Mouse (Mus musculus) heart, postnatal 10 days (tissue): Measurements from ENCODE around the gene Cald1. TPM values are rescaled to one million over a fixed set of nuclear protein-coding genes. Genes with fewer than 3 reads are reported as not detected.

Experiments used
- DNase-seq, 2 experiments: peaks; one replicate each; pipeline ENCODE4 v3.0.0; 2021
- intact Hi-C: fragments of 180-260 bp; cut with DNase I; formaldehyde crosslinking; loops from one replicate; pipeline ENCODE4 v1.15.1; 2025
- total RNA-seq, 2 experiments: library from RNA; stranded (reverse); gene quantifications; 2 replicates each; pipeline ENCODE4 v1.2.3; 2021

The Cald1 gene
- total RNA-seq, 2 experiments from 2014 or later, result 88.0 to 92.1 TPM

DNA sequence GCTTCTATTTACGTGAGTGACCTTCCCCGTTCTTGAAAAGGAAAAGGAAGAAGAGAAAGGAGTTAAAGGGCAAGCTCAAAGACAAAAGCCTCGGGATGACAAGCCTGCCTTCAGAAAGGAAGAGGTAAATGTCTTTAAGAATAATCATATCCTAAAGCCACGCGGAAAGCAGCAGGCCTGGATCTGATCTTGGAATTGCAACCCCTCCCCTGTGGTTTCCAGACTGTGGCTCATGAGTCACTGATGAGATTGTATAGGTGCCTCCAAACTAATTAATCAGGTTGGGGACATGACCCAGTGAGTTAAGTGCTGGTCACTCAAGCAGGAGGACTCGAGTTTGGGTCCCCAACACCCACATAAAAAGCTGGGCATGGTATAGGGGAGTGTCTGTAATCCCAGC is 149.5 kb downstream of the Cald1 start:
- no peak for DNase-seq
- intact Hi-C loops, result no loop called here

DNA sequence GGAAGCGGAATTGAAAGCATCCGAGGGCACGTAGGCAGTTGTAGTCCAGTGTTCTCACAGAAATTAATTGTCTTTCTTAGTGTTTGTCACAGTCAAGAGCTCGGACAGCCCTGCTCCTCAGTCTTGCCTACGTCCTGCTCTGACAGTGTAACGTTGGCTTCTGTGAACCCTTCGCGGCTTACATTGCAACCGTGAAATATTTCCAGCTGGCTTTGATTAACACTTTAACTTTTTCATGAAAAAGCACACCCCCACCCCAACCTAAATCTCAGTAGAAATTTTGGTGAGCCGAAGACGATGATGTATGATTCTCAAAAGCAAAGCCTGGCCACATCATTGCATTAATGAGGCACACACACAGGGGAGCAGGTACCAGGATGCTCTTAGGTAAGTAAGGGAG is 150.3 kb downstream of the Cald1 start:
- no peak for DNase-seq
- intact Hi-C loops, result no loop called here

DNA sequence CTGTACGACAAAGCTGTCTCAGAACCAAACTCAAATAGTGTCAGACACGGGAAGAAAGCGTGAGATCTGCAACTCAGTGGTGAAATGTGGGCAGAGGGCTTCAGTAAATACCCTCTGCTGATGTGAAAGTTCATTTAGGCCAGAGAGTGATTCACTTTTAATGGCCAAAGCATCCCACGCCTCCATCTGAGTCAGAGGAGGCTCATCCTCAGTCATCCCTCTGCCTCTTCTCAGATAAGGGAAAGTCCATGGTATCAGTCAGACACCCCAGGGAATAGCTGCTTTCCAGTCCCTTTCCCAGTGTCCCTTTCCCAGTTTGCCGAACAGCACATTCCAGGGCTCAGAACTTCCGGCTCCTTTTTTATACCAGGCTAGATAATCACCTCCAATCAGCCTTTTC is 151.2 kb downstream of the Cald1 start:
- no peak for DNase-seq
- intact Hi-C loops, result no loop called here

DNA sequence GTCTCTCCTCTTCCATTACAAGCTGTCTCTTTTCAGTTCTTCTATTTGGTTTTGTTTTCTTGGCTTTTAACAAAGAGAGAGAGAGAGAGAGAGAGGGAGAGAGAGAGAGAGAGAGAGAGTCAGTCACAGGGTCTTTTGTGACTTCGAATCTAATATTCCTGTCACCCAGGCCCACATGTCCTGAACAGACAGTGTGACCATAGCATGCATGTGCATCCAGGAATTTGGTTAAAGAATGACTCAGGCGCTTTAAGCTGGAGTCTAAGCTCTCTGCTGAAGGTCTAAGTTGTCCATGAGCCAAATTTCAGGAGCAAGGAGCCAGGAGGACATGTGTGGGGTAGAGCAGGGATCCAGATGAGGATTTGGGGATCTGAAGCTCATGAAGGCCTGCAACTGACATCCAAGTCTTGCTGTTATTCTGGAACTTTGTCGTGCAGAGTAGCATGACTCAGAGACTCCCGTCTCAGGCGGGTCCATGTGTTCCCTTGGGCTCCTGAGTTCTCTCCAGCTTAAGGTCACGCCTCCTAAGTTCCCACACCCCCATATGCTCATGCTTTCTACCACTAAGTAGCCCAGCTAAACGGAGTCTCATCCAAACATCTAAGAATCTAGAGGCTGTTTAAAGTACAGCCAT is 152.3 kb downstream of the Cald1 start:
- DNase-seq, result peak; percentile 55 to 59
- intact Hi-C loops, result loop anchor here (5.0 to 10.0 kb wide), 5 partner anchors 43 to 396 kb away; partner anchors contain the start of genes Akr1b8 and Cald1

DNA sequence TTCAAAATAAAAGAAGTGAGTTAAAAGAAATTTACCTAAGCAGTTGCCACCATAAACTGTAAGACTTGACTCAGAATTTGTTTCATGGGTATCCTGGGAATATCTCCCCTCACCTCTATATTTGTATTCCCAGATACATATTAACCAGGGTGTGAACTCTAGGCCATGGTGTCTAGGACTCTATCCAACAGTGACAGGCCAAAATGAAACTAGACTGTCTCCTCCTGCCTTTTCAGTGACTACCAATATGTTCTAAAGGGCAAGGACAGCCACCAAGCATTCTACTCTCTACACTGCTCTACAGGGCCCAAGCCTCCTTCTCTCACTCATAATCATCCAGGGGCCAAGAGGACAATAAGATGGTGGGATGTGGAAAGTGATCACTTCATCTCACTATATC is 153.3 kb downstream of the Cald1 start:
- DNase-seq, result no peak
- intact Hi-C loops, result loop anchor here (5.0 to 10.0 kb wide), 5 partner anchors 44 to 397 kb away; partner anchors contain the start of genes Akr1b8 and Cald1

DNA sequence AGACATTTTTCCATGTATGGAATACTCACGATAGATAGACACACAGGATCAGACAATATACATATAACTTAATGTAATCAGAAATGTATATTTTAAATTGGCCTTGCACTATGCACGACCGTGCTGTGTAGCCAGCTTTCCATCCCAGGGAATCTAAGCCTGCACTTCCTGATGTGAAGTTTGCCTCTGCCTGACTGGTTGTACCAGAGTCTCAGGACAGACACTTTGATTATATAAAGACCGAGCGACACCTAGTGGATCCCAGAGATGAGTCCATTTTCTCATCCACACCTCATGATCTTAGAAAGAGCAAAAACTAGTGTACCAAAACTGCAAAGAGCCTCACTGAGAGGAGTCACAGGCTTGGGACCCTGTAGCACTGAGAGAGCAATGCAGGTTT is 156.1 kb downstream of the Cald1 start:
- DNase-seq, result peak; percentile 76 to 80
- intact Hi-C loops, result loop anchor here (1.0 to 10.0 kb wide), 7 partner anchors 47 to 400 kb away; partner anchors contain the start of genes Akr1b8 and Cald1

DNA sequence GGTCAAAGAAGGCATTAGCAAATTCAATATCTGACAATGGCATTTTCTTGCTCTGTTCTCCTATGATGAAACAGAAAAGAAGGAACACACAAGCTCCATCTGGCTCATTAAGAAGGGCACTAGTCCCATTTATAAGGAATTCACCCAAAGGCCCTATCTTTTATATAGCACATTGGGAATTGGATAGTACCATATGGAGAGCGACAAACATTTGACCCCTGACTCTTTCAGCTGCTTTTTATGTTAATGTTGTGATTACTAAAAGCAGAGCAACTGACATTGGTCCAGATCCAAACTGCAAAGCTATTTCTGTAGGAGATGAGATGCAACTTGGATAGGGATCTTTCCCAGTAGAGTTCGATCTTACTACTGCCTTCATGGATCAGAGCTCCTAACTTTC is 160.0 kb downstream of the Cald1 start:
- intact Hi-C loops, result loop anchor here (10.0 kb wide), 1 partner anchor 404 kb away; the partner anchor contains the start of gene Akr1b8
- DNase-seq, result no peak

DNA sequence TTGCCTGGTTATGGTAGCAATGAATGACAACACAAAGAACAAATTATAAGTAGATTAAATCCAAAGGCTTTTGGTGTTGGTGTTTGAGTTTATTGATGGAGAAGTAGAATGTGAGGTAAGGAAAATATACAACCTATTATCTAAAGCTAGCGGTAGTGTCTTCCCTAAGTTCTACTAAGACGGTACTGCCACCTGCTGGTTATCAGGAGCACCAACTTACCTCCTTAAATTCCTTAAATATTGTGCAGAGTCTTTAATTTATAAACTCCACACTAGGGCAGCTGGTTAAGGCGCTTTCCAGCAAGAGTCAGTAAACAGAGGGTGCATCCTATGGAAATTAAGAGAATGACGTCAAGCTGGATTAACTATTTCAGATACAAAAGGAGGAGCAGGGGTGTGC is 161.7 kb downstream of the Cald1 start:
- DNase-seq, result peak; percentile 49 to 72
- intact Hi-C loops, result loop anchor here (1.0 to 5.0 kb wide), 2 partner anchors 162 to 249 kb away; partner anchors contain the start of gene Stra8

DNA sequence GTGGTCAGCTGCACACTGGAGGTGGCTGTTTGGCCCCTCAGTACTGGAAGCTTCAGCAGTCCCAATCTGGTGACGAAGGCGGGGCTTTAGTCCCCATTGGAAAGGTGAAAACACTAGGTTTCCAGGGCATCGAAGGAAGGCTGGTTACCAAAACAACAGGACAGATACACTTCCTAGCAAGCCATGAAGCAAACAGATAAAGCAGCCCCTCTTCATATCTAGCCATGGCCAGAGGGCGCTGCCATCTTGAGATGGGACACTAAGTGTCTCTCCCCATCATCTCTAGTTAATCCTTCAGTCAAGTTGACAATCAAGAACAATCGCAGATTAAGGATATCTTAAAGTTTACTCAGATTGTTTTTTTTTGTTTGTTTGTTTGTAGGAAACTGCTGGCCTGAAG is 167.4 kb downstream of the Cald1 start:
- DNase-seq, result no peak
- intact Hi-C loops, result no loop called here

DNA sequence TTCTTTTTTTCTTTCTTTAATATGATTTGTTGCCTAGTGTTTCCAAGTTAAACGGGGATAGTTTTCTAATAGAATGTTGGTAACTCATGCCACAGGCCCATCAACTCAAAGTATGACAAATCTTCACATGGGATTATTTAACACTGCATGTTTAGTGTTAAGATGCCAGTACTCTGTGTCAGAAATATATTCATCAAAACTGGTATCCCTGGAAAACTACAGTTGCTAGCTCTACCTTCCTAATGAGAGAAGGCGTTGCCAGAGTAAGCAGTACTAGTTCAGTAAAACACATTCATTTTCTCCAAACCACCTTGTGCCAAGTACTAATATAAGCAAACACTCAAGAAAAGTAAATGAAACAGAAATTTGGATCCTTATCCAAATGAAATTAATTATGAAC is 171.7 kb downstream of the Cald1 start:
- intact Hi-C loops, result no loop called here
- DNase-seq, result no peak

DNA sequence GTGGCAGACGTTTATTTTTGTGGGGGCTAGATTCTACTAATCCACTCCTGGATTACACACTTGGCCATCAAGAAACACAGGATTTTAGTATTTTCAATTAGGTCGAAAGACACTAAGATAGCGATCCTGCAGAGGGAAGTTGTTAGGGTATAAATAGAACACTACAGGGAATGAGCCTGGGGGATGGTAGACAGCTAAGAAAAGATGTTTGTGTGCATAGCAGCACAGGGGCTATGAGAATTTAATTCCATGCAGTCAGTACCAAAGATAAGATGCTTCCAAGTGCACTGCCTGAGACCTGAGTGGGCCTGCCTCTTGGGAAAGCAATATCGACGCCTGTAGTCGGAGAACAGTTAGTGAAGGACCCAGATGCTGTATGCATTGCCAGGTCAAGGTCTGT is 172.2 kb downstream of the Cald1 start:
- no peak for DNase-seq
- intact Hi-C loops, result no loop called here

DNA sequence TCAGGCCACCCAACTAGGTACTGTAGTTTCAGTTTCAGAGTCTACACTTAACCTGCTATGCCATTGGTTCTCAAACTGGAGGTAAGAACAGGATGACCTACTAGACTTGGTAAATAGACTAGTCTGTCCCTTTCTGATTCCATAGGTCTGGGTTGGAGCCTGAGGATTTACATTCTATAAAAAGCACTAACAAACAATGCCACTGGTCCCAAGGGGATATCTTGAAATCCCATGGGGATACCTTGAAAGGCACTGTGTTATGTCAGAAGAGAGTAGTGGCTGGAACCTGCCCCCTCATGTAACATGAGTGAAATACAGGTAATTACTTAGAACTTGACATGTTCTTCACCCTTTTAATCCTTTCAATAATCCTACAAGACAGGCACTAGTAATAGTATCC is 178.1 kb downstream of the Cald1 start:
- DNase-seq, result no peak
- intact Hi-C loops, result no loop called here

DNA sequence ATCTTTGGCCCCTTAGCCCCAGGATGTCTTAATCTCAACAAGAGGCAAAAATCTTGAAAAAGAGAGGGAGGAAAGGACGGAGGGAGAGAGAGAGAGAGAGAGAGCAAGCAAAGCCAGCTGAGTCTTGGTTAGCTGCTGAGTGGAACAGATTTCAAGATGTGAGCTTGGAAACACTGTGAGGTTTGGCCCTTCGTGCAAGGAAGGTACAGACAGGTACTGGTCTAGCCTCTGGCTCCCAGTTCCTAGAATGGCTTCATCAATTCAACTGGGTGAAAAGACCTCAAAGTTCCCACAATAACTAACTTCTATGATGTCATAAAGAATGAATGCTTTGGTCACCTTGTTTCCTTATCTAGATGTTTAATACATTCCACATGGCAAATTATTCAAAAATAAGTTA is 178.8 kb downstream of the Cald1 start:
- intact Hi-C loops, result no loop called here

DNA sequence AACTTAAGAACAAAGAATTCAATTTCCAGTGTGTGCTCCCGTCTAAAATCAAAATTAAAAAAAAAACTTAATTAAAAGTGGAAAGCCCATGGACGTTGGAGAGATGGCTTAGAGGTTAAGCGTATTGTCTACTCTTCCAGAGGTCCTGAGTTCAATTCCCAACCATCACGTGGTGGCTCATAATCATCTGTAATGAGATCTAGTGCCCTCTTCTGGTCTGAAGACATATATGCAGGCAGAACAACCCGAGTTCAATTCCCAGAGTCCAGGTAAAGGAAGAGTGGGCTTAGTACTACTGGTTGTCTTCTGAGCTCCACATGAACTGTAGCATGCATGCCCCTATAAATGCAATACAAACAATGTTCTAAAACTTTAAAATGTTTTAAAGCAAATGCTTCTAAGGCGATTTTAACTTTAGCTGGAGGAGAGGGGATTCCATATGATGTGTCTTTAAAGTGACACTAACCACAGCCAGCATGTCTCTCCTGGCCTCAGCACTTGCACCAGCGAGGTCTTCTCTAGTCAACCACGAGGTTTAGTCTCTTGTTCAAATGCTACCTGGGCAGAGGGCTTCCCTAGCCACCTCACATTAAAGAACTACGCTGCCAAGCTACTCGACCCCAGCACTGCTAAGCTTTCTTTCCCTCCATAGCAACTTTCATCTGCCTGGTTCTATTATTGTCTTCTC is 179.8 kb downstream of the Cald1 start:
- intact Hi-C loops, result no loop called here
- no peak for DNase-seq

More for the DNA sequence above, 178.8 kb downstream of the Cald1 start:
- DNase-seq, result no peak

DNA sequence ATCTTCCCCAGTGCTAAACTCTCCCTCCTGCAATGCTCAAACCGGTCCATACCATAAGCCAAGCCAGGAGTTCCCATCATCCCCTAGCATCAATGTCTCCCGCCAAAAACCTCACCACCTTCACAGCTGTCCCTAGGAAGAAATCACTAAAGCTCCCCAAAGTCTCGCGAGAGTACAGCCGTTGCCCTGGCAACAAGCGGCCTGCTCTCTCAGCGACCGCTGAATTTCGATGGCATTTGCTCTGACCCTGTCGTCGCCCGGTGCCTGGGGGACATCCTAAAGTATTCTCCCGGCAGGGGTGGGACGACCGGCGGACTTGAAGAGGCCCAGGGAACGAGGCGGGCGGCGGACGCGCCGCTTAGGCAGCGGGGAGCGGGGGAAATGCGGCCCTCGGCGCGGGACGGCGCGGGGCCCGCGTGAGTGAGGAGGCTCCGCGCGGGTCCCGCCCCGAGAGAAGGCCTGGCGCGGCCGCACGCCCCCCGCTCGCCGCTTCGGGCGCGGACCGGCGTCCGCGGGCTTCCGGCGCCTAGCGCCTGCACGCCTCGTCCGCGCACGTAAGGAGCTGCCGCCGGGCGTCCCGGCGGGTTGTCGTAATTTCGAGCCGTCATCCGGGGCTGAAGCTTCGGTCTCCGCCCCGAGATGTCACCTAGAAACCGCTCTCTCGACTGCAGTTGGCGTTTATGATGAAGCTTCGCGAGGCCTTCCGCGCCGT is 182.1 kb downstream of the Cald1 start, which contains the start of gene Agbl3:
Gene Agbl3, plus strand, starts transcription at position 202 of the 712 bp plus-strand sequence.
- intact Hi-C loops, result loop anchor here (1.0 to 5.0 kb wide), 2 partner anchors 98 to 132 kb away; partner anchors contain the start of genes Cyren and Wdr91
- peak; percentile 97 to 99 for DNase-seq

DNA sequence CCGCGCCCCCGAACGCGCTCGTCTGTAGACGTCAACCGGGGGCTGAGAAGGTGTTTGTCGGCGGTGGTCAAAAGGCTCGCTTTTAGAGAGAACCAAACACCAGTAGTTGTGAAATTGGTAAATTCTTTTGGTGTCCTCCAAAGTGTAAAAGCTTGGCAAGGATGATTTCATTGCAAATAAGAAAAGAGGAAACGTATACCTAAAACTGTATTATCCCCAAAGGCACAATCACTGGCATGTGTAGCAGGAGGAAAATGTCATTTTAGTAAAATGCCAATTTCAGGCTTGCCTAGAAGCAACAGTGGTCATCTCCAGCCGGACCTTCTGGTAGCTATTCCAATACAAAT is 182.6 kb downstream of the Cald1 start:
- DNase-seq, result no peak
- intact Hi-C loops, result loop anchor here (1.0 to 5.0 kb wide), 3 partner anchors 84 to 131 kb away; partner anchors contain the start of genes Cyren and Wdr91

DNA sequence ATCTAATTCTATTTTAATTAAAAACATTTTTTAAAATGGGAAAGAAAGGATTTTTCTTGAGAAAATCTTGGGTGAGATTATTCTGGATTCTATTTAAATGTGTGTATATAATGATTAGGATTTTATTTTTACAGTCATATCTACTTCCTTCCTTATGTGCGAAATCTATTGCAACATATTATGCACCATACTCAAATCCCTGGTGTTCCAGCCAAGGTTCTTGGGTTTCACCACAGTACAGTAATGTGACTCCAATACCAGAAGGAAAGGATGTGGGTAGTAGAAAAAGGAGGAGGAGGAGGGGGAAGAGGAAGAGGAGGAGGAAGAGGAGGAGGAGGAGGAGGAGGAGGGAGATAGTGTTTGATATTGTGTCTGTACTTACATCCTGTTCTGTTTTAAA is 184.2 kb downstream of the Cald1 start:
- intact Hi-C loops, result loop anchor here (5.0 kb wide), 1 partner anchor 130 kb away; the partner anchor contains the start of gene Wdr91
- DNase-seq, result no peak

DNA sequence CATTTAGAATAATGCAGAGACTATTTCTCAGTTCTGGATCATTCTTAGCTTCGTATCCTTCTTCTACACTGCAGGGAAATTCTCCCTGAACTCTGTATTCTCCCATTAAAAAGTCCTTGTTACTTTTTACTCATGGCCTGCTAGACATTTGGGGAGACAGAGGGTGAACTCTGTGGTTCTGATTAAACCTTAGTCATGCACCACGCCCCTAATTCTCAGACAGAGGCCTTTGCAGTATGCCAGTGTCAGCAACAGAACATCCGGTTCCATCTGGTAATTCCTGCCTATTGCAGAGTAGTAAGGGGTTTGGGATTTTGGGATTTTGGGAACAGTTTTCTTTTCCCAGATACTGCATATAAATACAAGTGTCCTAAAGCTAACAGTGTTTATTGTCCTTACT is 198.6 kb downstream of the Cald1 start:
- DNase-seq, result peak in 1 of 2 experiments; percentile 24
- intact Hi-C loops, result no loop called here

DNA sequence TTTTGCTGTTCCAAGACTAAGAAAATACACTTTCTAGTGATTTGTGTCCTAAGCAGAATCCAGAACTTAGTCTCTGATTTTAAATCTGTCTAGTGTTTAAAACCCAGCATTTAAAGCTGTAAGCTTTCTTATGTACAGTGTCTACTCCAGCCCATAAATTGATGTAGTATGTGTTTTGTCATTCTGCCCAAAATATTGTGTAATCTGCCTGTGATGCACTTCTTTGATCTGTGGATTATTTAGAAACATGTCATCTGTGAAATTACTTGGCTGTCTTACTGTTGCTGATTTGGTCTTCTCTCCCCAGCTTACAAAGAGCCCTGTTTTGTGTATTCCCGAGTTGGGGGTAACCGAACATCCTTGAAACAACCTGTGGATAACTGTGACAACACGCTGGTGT is 199.6 kb downstream of the Cald1 start:
- intact Hi-C loops, result no loop called here
- DNase-seq, result no peak

DNA sequence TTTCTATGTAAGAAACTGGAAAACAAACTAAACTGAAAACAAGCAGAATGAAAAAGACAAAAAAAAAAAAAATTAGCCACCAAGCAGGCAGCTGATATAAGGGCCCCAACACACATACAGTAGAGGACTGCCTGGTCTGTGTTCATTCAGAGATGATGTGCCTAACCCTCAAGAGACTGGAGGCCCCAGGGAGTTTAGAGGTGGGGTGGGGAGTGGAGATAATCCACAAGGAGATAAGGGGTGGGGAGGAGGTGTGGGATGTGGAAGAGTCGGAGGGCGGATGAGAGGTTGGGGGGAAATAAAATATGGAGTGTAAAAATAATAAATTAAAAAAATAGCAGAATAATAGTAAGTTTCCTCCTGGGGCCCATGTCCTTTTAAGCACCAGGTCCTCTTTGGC is 207.3 kb downstream of the Cald1 start:
- no peak for DNase-seq
- intact Hi-C loops, result no loop called here

DNA sequence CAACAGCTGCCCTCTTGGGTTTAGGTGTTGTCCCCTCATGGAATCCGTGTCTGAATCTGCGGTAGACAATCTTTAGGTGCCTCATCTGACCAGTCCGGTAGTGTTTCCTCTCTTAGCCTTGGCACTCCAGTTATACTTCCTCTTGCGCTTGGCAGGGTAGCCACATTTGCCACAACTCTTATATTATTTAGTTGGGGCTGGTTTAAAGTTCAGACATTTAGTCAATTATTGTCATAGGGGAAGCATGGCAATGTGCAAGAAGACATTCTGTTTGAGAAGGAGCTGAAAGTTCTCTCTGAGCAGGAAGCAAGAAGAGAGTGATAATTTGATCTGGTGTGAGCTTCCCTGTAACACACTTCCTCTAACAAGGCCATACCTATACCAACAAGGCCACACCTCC is 212.4 kb downstream of the Cald1 start:
- intact Hi-C loops, result no loop called here
- DNase-seq, result no peak
